Mouse (Mus musculus) testis, adult 2 months (tissue): ENCODE results near the gene Psmb2. TPM values are rescaled to one million over a fixed set of nuclear protein-coding genes. Genes with fewer than 3 reads are reported as not detected.
A peak's percentile ranks its signal among the peaks of the same experiment; 100 is the strongest.

Experiments used
- H3K27ac ChIP-seq: fragments of 200-500 bp; 2 replicates; pipeline ENCODE4 v1.5.1; 2012; ENCODE audit warnings: low read depth, low read length; ENCODE audit not compliant: control insufficient read depth, insufficient read depth
- H3K27me3 ChIP-seq: fragments of 200-500 bp; 2 replicates; pipeline ENCODE4 v1.6.1; 2012; ENCODE audit warnings: mild to moderate bottlenecking, low read length, moderate library complexity; ENCODE audit not compliant: control insufficient read depth, insufficient read depth
- H3K36me3 ChIP-seq: fragments of 200-500 bp; 2 replicates; pipeline ENCODE4 v1.6.1; 2012; ENCODE audit warnings: mild to moderate bottlenecking, low read length; ENCODE audit not compliant: control insufficient read depth, insufficient read depth
- H3K4me1 ChIP-seq: fragments of 200-500 bp; 2 replicates; pipeline ENCODE4 v1.6.1; 2012; ENCODE audit warnings: low read length; ENCODE audit not compliant: control insufficient read depth, insufficient read depth
- H3K4me3 ChIP-seq: fragments of 200-500 bp; 2 replicates; pipeline ENCODE4 v1.5.1; 2012; ENCODE audit warnings: low read depth, mild to moderate bottlenecking, low read length, moderate library complexity, mixed read lengths; ENCODE audit not compliant: control insufficient read depth
- CTCF ChIP-seq: fragments of 200-500 bp; IDR thresholded peaks from 2 replicates; pipeline ENCODE4 v1.5.1; 2012; ENCODE audit warnings: low read depth, mild to moderate bottlenecking, inconsistent platforms, low read length, moderate library complexity; ENCODE audit not compliant: control insufficient read depth, insufficient read depth, insufficient replicate concordance
- POLR2A ChIP-seq: fragments of 200-500 bp; IDR thresholded peaks from 2 replicates; pipeline ENCODE4 v1.6.1; 2012; ENCODE audit warnings: low read depth, mild to moderate bottlenecking, inconsistent platforms, low read length, moderate library complexity; ENCODE audit not compliant: control insufficient read depth
- polyA plus RNA-seq: library from polyadenylated mRNA; depleted of rRNA; stranded (reverse); fragments of >200 nt; gene quantifications from 2 replicates; pipeline ENCODE4 v1.2.3, GENCODE M21; 2012; rRNA removed

Psmb2 gene
- polyA plus RNA-seq, 1 experiment, result 77.9 TPM

DNA sequence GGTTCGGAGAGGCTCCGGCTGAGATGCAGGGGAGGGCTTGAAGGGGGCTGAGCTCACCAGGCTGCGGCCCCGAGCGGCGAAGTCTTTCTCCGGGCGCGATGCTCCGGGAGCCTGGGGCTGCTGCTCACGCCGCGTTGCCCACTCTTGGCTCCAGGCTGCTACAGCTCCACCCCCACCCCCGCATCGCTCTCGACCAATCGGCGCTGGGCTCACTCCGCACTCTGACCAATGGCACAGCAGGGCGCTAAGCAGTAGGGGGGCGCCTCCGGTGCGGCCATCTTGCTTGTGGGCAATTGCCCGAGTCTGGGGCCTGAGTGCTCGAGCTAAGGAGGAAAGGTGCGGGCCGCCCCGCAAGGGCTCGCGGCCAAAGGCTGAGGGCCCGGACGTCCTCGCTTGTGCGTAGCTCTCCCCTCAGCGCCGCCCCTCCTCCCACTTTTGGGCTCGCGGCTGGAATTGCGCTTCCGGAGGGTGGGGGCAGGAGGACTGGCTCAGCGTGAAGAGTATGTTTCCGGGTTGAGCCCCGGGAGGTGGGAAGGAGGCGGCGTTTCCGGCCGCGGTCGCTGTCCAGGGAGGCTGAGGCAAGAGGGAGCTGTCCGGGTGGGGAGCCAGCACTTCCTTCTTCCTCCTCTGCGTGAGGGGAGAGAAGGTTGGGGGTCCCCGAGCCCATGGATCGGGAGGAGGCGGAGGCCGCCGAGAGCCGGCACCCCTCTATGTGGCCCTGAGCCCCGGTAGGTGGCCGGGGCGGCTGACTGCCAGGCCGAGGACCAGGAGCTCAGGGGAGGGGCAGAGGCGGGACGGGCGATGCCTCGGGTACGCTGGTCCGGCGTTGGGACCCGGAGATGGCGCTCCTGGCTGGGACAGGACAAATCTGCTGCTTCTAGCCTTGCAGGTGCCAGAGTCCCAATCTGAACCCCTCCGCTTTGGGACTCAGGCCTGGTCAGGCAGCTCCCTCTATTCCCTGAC lies 76.1 kb downstream of the Psmb2 start, which contains the start of the genes Ncdn and AU040320:
Gene Ncdn, minus strand, starts transcription at position 171 of the 963 bp plus-strand sequence.
Gene AU040320, plus strand, starts transcription at position 277 of the 963 bp plus-strand sequence.
- H3K4me3 ChIP-seq, result peak within 1 kb of the TSS; percentile 91
- peaks cover 4% of the 10 kb centered on the region for H3K36me3 ChIP-seq
- H3K27ac ChIP-seq, result peak within 1 kb of the TSS; percentile 94
- H3K4me1 ChIP-seq, result peaks cover 11% of the 10 kb centered on the region
- peak; percentile 43 for TF ChIP-seq POLR2A
- 0 out of 2 replicates have a peak, but pooled peaks have one; percentile 2 for TF ChIP-seq CTCF
- H3K27me3 ChIP-seq, result no peaks in the 10 kb centered on the region

DNA sequence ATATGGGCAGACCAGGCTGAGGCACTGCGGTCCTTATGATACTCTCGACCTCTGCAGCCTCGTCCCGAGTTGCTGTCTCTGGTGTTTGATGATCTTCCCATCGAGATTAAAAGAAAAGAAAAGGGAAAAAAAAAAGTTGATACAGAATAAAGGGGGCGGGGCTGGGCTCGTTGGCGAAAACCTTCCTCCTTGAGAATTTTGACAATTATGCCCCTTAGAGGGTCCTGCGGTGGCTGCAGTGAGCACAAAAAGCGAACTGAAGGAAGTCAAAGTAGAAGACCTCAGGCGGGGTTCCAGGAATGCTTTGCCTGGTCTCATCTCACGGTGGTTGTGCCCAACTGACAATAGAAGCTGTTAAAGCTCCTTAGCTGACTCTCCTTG lies 76.8 kb downstream of the Psmb2 start:
- peak overlapping the region; percentile 91 for H3K4me3 ChIP-seq
- H3K36me3 ChIP-seq, result peaks cover 4% of the 10 kb centered on the region
- peaks cover 11% of the 10 kb centered on the region for H3K4me1 ChIP-seq
- peak overlapping the region; percentile 94 for H3K27ac ChIP-seq
- TF ChIP-seq CTCF (no peak), POLR2A (no peak)
- H3K27me3 ChIP-seq, result no peaks in the 10 kb centered on the region

DNA sequence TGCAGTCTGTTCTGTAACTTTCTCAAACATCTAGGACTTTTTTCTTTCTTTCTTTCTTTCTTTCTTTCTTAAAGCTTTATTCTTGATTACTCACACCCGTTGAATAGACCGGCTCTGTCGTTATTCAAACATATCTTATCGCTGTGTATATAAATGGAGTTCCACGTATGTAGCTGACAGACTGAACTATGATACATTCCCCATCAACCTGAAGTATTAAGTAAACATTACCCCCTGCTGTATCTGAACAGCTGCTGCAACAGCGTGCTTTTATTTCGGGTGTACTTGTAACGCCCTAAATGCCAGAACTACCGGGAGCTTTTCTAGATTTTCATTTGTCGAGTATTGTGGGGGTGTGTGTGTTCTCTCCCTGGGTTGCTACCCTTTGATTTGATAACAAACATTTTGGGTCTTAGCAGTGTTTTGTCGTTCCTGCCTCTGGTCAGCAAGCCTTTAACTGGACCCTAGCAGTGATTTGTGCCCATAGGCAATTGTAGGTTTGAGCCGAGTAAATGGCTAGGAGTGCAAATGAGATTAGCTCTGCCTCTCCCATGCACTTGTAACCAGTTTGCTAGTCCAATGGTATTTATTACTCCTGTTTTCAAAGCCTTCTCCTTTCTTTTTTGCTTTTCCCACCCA lies 77.4 kb downstream of the Psmb2 start:
- peaks cover 11% of the 10 kb centered on the region for H3K4me1 ChIP-seq
- H3K4me3 ChIP-seq, result no peak overlapping the region
- H3K27ac ChIP-seq, result no peak overlapping the region
- no peaks in the 10 kb centered on the region for H3K27me3 ChIP-seq
- TF ChIP-seq CTCF, result no peak
- no peak for TF ChIP-seq POLR2A
- H3K36me3 ChIP-seq, result peaks cover 4% of the 10 kb centered on the region

DNA sequence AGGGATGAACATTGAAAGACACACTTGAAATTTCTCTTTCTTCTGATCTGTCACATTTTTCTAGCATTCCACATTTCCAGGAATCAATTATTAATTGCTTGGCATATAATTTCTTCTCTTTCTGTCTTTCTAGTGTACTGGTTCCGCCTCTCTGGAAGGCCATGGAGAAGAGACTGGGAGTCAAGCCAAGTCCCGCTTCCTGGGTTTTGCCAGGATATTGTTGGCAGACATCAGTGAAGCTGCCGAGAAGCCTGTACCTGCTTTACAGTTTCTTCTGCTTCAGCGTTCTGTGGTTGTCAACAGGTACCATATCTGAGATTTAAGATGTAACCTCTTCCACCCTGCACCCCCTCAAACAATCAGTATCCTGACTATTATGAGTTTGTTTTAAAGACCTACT lies 79.3 kb downstream of the Psmb2 start:
- H3K27ac ChIP-seq, result no peak overlapping the region
- H3K4me3 ChIP-seq, result no peak overlapping the region
- peaks cover 11% of the 10 kb centered on the region for H3K4me1 ChIP-seq
- H3K27me3 ChIP-seq, result no peaks in the 10 kb centered on the region
- TF ChIP-seq CTCF, result no peak
- H3K36me3 ChIP-seq, result peaks cover 4% of the 10 kb centered on the region

DNA sequence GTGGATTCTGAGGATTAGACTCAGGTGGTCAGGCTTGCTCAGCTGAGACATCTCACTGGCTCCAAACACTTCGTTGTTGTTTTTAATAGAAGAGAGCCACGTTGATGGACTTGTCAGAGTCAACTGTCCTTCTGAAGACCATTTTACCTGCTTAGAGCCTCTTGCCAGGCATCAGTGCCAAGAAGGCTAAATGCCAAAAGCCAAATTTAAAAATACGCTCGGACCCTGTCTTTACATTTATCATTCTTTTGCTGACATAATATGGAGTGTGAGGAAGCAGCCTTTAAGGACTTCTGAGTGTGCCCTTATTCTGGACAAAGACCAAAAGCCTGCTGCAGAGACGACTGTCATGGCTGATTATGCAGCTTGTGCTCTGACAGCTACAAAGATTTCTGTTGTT lies 80.9 kb downstream of the Psmb2 start:
- H3K4me1 ChIP-seq, result peaks cover 3% of the 10 kb centered on the region
- H3K4me3 ChIP-seq, result no peak overlapping the region
- H3K36me3 ChIP-seq, result peaks cover 4% of the 10 kb centered on the region
- TF ChIP-seq POLR2A (no peak), CTCF (no peak)
- no peaks in the 10 kb centered on the region for H3K27me3 ChIP-seq
- H3K27ac ChIP-seq, result no peak overlapping the region

Other genes with a start within 250 kb of the Psmb2 start
- 14.7 and 15.5 TPM in 2 replicates for gene Ago3, start 248.1 kb upstream of the Psmb2 start, polyA plus RNA-seq
- 3.6 and 3.7 TPM in 2 replicates for gene Ago1, start 209.0 kb upstream of the Psmb2 start, polyA plus RNA-seq
- gene Ago4, start 144.2 kb upstream of the Psmb2 start, polyA plus RNA-seq, result 4.7 and 5.1 TPM in 2 replicates
- gene Clspn, start 120.7 kb upstream of the Psmb2 start, polyA plus RNA-seq, result 1.6 and 2.2 TPM in 2 replicates
- 2.2 and 2.4 TPM in 2 replicates for gene 5730409E04Rik, start 67.8 kb upstream of the Psmb2 start, polyA plus RNA-seq
- gene Tfap2e, start 58.6 kb downstream of the Psmb2 start, polyA plus RNA-seq, result 0.05 and 0.06 TPM in 2 replicates
- 6.6 and 6.7 TPM in 2 replicates for gene Ncdn, start 75.8 kb downstream of the Psmb2 start, polyA plus RNA-seq
- gene AU040320, start 75.9 kb downstream of the Psmb2 start, polyA plus RNA-seq, result 74.1 and 79.1 TPM in 2 replicates